Mouse (Mus musculus) cerebellum, adult 2 months (tissue): ENCODE results near the gene Pfn1. TPM values are rescaled to one million over a fixed set of nuclear protein-coding genes. Genes with fewer than 3 reads are reported as not detected.
A peak's percentile ranks its signal among the peaks of the same experiment; 100 is the strongest.

Experiments used
- DNase-seq, 2 experiments: peaks; one replicate each; pipeline ENCODE4 v3.0.0; 2021
- H3K27ac ChIP-seq: fragments of 200-500 bp; 2 replicates; pipeline ENCODE4 v1.5.1; 2012; ENCODE audit warnings: low read length, control low read depth, inconsistent platforms; ENCODE audit not compliant: insufficient read depth
- H3K27me3 ChIP-seq: fragments of 200-500 bp; 2 replicates; pipeline ENCODE4 v1.6.1; 2012; ENCODE audit warnings: inconsistent platforms, mild to moderate bottlenecking, low read length, moderate library complexity; ENCODE audit not compliant: control insufficient read depth, insufficient read depth
- H3K4me1 ChIP-seq: fragments of 200-500 bp; 2 replicates; pipeline ENCODE4 v1.6.1; 2011; ENCODE audit warnings: low read length; ENCODE audit not compliant: control insufficient read depth, insufficient read depth
- H3K4me3 ChIP-seq: fragments of 200-500 bp; replicated peaks from 2 replicates; pipeline ENCODE3; 2011; ENCODE audit warnings: mild to moderate bottlenecking, low read depth, low read length, control low read depth; ENCODE audit not compliant: insufficient read depth
- CTCF ChIP-seq: fragments of 200-500 bp; IDR thresholded peaks from 2 replicates; pipeline ENCODE4 v1.5.1; 2011; ENCODE audit warnings: low read depth, mild to moderate bottlenecking, control low read depth, low read length, moderate library complexity, borderline replicate concordance; ENCODE audit not compliant: insufficient read depth
- POLR2A ChIP-seq: fragments of 200-500 bp; IDR thresholded peaks from 2 replicates; pipeline ENCODE4 v1.6.1; 2011; ENCODE audit warnings: low read length, control low read depth, borderline replicate concordance; ENCODE audit not compliant: insufficient read depth
- WGBS: fragments of 180-500 bp; shearing (Covaris S2); methylation state at CpG from one replicate; pipeline ENCODE4 v1.1.7; 2018; 5-methylcytosine and 5-hydroxymethylcytosine counted together
- polyA plus RNA-seq: library from polyadenylated mRNA; depleted of rRNA; stranded (reverse); fragments of >200 nt; gene quantifications from 2 replicates; pipeline ENCODE4 v1.2.3, GENCODE M21; 2012

Pfn1 gene
- polyA plus RNA-seq, 1 experiment = 305 TPM

DNA sequence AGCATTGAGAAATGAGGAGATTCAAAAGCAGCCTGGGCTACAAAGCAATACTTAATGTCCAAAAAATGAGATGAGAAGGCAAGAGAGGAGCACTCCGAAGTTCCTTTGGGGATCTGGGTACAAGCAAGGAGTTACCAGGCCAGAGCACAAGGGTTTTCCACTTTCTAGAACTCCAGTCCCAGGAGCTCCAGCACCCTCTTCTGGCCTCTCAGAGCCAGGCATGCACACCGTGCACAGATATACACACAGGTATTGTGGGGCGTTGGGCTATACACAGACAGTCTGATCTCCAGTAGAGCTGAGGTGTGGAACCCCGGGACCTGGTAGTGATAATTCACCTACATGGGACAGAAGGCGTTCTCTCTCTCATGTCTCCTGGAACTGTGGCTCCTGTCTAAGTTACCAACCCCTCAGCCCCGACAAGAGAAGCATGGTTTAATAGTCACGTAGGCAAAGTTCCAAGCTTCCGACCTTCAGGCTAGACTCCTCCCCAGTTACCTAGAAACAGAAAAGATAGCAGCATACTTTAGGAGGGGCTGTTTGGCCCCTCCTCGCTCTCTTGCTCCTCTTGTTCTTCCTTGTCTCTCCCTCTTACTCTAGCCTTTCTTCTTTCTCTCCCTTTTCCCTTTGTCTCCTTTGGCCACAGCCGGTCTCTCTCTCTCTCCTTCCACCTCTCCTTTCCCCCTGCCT, 31.2 kb downstream of the Pfn1 start:
- TF ChIP-seq POLR2A (no peak), CTCF (no peak)
- Histone ChIP-seq H3K27ac (no peak overlapping the region), H3K27me3 (no peaks in the 10 kb centered on the region), H3K4me3 (no peak overlapping the region), H3K4me1 (no peaks in the 10 kb centered on the region)
- DNase-seq = no peak
- WGBS = 71% methylated on average over 10 of the region's 10 CpGs

- WGBS = 22% methylated on average over 7 of the region's 7 CpGs
- Histone ChIP-seq H3K4me1 (no peaks in the 10 kb centered on the region), H3K27ac (no peak overlapping the region), H3K27me3 (no peaks in the 10 kb centered on the region), H3K4me3 (no peak overlapping the region)
- no peak for DNase-seq
- no peak for TF ChIP-seq POLR2A
- no peak for TF ChIP-seq CTCF
These were observed 32.3 kb downstream of the Pfn1 start for GRCm38 (mm10) chr11:70621972-70622814.

- peaks cover 4% of the 10 kb centered on the region; the same call in 1 of the 2 replicates for H3K4me1 ChIP-seq
- no peak within 1 kb of the TSS for H3K4me3 ChIP-seq
- H3K27me3 ChIP-seq = no peaks in the 10 kb centered on the region
- H3K27ac ChIP-seq = no peak within 1 kb of the TSS
- WGBS = 38% methylated on average over 1 of the region's 1 CpGs
- no peak for DNase-seq
- no peak for TF ChIP-seq POLR2A
- TF ChIP-seq CTCF = no peak
These were observed 35.3 kb downstream of the Pfn1 start, which contains the start of gene Chrne for GRCm38 (mm10) chr11:70619101-70619500. Chrne (minus strand) TSS chr11:70619216.

DNA sequence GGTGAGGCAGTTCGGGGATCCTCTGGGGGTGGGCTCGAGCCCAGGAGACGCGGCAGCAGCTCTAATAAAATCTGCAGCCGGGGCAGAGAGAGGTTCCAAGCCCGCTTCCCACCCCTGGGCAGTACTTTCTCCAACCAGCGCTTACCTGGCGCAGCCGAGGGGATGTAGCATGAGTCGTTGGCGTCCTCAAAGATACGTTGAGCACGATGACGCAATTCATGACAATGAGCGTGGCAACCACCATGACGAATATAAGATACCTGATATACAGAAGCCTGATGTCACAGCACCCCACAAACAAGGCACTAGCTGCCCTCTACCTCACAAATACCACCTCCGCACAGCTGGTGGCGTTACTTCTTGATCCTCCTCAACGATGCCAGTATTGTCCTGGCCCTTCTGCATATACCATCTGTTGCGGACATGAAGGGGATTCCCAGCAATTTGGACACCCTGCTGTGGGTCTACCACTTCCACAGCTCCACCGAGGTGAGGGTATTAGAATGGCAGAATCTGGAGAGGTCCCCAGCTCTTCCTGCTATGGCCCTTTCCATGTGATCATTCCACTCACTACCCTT, 38.8 kb downstream of the Pfn1 start, which contains the start of gene 4930544D05Rik:
Gene 4930544D05Rik (plus strand): TSS at position 333 of the 578 bp plus-strand sequence.
- Histone ChIP-seq H3K27ac (no peak within 1 kb of the TSS), H3K4me1 (peaks cover 4% of the 10 kb centered on the region; the same call in 1 of the 2 replicates), H3K27me3 (no peaks in the 10 kb centered on the region), H3K4me3 (peak within 1 kb of the TSS; percentile 39)
- no peak for TF ChIP-seq CTCF
- no peak for TF ChIP-seq POLR2A
- DNase-seq = no peak
- 10% methylated on average over 21 of the region's 21 CpGs for WGBS

GRCm38 (mm10) chr11:70615074-70615473, 39.4 kb downstream of the Pfn1 start:
- peak overlapping the region; percentile 39 for H3K4me3 ChIP-seq
- H3K27ac ChIP-seq = no peak overlapping the region
- TF ChIP-seq POLR2A (no peak), CTCF (no peak)
- peak in 1 of 2 experiments; percentile 28 for DNase-seq
- H3K27me3 ChIP-seq = no peaks in the 10 kb centered on the region
- 4% methylated on average over 17 of the region's 17 CpGs for WGBS
- H3K4me1 ChIP-seq = peaks cover 4% of the 10 kb centered on the region; the same call in 1 of the 2 replicates

GRCm38 (mm10) chr11:70612505-70612904, 41.9 kb downstream of the Pfn1 start:
- Histone ChIP-seq H3K4me1 (peaks cover 4% of the 10 kb centered on the region; the same call in 1 of the 2 replicates), H3K4me3 (no peak overlapping the region), H3K27ac (no peak overlapping the region), H3K27me3 (no peaks in the 10 kb centered on the region)
- no peak for DNase-seq
- 71% methylated on average over 7 of the region's 7 CpGs for WGBS
- no peak for TF ChIP-seq CTCF
- no peak for TF ChIP-seq POLR2A

DNA sequence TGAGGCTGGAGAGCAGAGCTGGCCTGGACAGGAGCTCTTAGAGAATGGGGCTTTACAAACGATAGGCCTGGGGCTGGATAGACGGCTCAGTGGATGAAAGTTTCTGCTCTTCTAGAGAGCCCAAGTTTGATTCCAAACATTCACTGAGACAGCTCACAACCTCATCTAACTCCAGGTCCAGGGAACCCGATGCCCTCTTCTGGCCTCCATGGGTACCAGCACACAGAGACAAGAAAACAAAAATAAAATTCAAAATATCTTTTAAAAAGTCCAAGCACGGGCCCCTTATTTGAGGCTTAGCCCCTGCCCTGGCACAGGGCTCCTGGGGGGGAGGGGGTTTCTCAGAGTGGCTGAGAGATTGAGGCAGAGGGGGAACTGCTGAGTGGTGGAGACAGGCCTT, 43.7 kb downstream of the Pfn1 start:
- H3K27me3 ChIP-seq = no peaks in the 10 kb centered on the region
- TF ChIP-seq CTCF (peak; percentile 9; the same call in 1 of the 2 replicates), POLR2A (no peak)
- WGBS = 77% methylated on average over 4 of the region's 4 CpGs

More for the DNA sequence above, 43.7 kb downstream of the Pfn1 start:
- Histone ChIP-seq H3K4me1 (peaks cover 3% of the 10 kb centered on the region; the same call in 1 of the 2 replicates), H3K4me3 (no peak overlapping the region), H3K27ac (no peak overlapping the region)
- DNase-seq = no peak
